Mouse (Mus musculus) neural tube, embryonic 15.5 days (tissue): ENCODE measurements around the gene Duoxa1. TPM values are rescaled to one million over a fixed set of nuclear protein-coding genes. Genes with fewer than 3 reads are reported as not detected.

Source experiments
- ATAC-seq: fragments of 200-750 bp; cut with Nextera tagmentation; 2 replicates; pipeline ENCODE4 v1.8.0; 2017; ENCODE audit warnings: mild to moderate bottlenecking, moderate TSS enrichment, moderate library complexity; ENCODE audit not compliant: low FRiP score
- H3K27ac ChIP-seq: fragments of 300-500 bp; sonication (generic); replicated peaks from 2 replicates; pipeline ENCODE4 v1.5.1; 2015; ENCODE audit warnings: mild to moderate bottlenecking, inconsistent platforms
- H3K27me3 ChIP-seq: fragments of 300-500 bp; sonication (generic); replicated peaks from 2 replicates; pipeline ENCODE4 v1.6.1; 2015; ENCODE audit warnings: inconsistent platforms
- H3K36me3 ChIP-seq: fragments of 300-500 bp; sonication (generic); 2 replicates; pipeline ENCODE4 v1.6.1; 2015; ENCODE audit warnings: inconsistent platforms
- H3K4me1 ChIP-seq: fragments of 300-500 bp; sonication (generic); 2 replicates; pipeline ENCODE4 v1.6.1; 2015; ENCODE audit warnings: inconsistent platforms
- H3K4me2 ChIP-seq: fragments of 300-500 bp; sonication (generic); 2 replicates; pipeline ENCODE4 v1.6.1; 2015; ENCODE audit warnings: inconsistent platforms, mild to moderate bottlenecking, moderate library complexity
- H3K4me3 ChIP-seq: fragments of 300-500 bp; sonication (generic); replicated peaks from 2 replicates; pipeline ENCODE4 v1.5.1; 2015; ENCODE audit warnings: mild to moderate bottlenecking, inconsistent platforms
- H3K9ac ChIP-seq: fragments of 300-500 bp; sonication (generic); replicated peaks from 2 replicates; pipeline ENCODE4 v1.6.1; 2015; ENCODE audit warnings: mild to moderate bottlenecking, inconsistent platforms
- H3K9me3 ChIP-seq: fragments of 300-500 bp; sonication (generic); replicated peaks from 2 replicates; pipeline ENCODE4 v1.6.1; 2016; ENCODE audit warnings: inconsistent platforms
- WGBS: fragments of 180-500 bp; shearing (Covaris S2); methylation state at CpG from one replicate; pipeline ENCODE4 v1.1.7; 2015; ENCODE audit warnings: mixed read lengths; 5-methylcytosine and 5-hydroxymethylcytosine counted together
- polyA plus RNA-seq: library from polyadenylated mRNA; unstranded; fragments of >200 nt; fragmentation: Nextera tagmentation; extraction: Ambion mirVana; gene quantifications from 2 replicates; pipeline ENCODE4 v1.2.1, GENCODE M21; 2015

Gene Duoxa1
- polyA plus RNA-seq, result 0.17 and 1.2 TPM in 2 replicates

DNA sequence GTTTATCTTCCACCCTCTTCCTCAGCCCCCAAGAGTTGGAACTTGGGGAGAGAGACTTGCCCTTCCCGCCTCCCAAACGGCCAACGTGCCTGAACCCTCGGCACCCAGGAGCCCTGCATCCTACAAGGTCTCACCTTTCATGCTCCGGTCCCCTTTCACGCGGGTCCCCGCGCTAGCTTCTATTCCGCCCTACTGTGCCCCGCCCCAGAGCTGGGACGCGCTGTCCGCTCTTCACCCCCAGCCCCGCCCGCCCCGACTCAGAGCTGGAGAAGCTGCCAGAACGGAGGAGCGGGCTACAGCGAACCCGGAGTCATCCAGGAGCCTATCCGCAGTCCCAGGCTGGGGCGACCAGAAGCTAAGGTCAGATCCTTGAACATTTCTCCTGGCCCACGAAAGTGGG is at the start of gene Duoxa1:
Duoxa1 (minus strand) TSS at position 195 of the 400 bp plus-strand sequence.
- no peak; the same call in 1 of the 2 replicates for ATAC-seq
- Histone ChIP-seq H3K4me1 (peaks cover 11% of the 10 kb centered on the region), H3K4me2 (peak within 1 kb of the TSS; percentile 51), H3K27ac (no peak within 1 kb of the TSS), H3K9me3 (no peaks in the 10 kb centered on the region), H3K9ac (no peak within 1 kb of the TSS), H3K4me3 (peak within 1 kb of the TSS; percentile 13), H3K36me3 (no peaks in the 10 kb centered on the region), H3K27me3 (peaks cover 47% of the 10 kb centered on the region)
- WGBS, result 2% methylated on average over 24 of the region's 24 CpGs

DNA sequence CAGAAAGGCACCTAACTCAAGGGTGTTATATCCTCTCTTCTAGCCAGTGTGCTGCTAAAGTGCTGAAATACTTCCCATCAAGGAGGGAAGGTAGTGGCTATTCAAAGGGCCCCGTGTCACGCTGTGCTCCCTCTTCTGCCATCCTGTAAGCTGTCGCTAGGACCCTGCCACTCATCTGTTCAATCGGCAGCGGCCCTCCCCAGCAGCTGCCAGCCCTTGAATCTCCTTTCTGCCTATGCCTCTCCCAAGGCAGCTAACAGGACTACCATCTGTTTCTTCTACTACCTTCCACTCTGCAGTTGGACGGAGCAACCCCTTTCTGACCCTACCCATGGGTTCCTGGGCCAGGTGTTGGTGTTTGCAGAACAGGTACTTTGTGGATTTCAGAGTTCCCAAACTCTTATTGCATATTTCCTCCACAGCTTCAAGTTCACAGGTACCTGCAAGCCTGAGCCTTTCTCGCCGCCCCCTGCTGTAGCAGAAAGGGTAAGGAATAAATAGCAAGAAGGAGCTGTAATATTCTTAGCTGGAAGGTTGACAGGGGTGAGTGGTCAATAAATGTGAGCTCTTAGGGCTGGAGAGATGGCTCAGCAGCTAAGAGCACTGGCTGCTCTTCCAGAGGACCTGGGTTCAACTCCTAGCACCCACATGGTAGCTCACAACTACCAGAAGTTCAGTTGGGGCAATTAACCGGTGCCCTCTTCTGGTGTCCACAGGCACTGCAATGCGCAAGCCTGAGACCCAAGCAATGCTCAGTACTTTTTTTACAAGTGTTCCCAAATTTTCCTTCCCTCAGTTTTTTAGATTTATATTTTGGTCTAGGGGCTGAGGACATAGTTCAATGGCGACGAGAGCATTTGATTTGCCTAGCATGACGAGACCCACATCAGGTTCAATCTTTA is 49.3 kb upstream of the Duoxa1 start:
- no peak overlapping the region for H3K4me3 ChIP-seq
- peaks cover 9% of the 10 kb centered on the region for H3K36me3 ChIP-seq
- no peak overlapping the region for H3K27ac ChIP-seq
- H3K9ac ChIP-seq, result no peak overlapping the region
- no peaks in the 10 kb centered on the region for H3K27me3 ChIP-seq
- 75% methylated on average over 13 of the region's 13 CpGs for WGBS
- no peak for ATAC-seq
- H3K4me2 ChIP-seq, result no peak overlapping the region
- peaks cover 38% of the 10 kb centered on the region for H3K4me1 ChIP-seq
- H3K9me3 ChIP-seq, result no peaks in the 10 kb centered on the region

GRCm38 (mm10) chr2:122361868-122362621 is 48.5 kb upstream of the Duoxa1 start:
- H3K9ac ChIP-seq, result no peak overlapping the region
- H3K4me3 ChIP-seq, result no peak overlapping the region
- H3K9me3 ChIP-seq, result no peaks in the 10 kb centered on the region
- H3K4me1 ChIP-seq, result peaks cover 30% of the 10 kb centered on the region
- peaks cover 18% of the 10 kb centered on the region for H3K36me3 ChIP-seq
- H3K4me2 ChIP-seq, result no peak overlapping the region
- no peak overlapping the region for H3K27ac ChIP-seq
- no peaks in the 10 kb centered on the region for H3K27me3 ChIP-seq
- 57% methylated on average over 10 of the region's 10 CpGs for WGBS
- no peak for ATAC-seq

- Histone ChIP-seq H3K27ac (no peak overlapping the region), H3K9ac (no peak overlapping the region), H3K4me1 (peaks cover 21% of the 10 kb centered on the region), H3K27me3 (no peaks in the 10 kb centered on the region), H3K36me3 (peaks cover 24% of the 10 kb centered on the region), H3K9me3 (no peaks in the 10 kb centered on the region), H3K4me3 (no peak overlapping the region), H3K4me2 (no peak overlapping the region)
- no peak for ATAC-seq
- WGBS, result 90% methylated on average over 6 of the region's 6 CpGs
These were observed 47.7 kb upstream of the Duoxa1 start for GRCm38 (mm10) chr2:122361181-122361580.

GRCm38 (mm10) chr2:122360310-122360709 is 46.8 kb upstream of the Duoxa1 start:
- no peaks in the 10 kb centered on the region for H3K27me3 ChIP-seq
- H3K9ac ChIP-seq, result no peak overlapping the region
- no peaks in the 10 kb centered on the region for H3K9me3 ChIP-seq
- no peak overlapping the region for H3K4me3 ChIP-seq
- WGBS, result 77% methylated on average over 6 of the region's 6 CpGs
- 0 out of 2 replicates have a peak overlapping the region, but pooled peaks have one; percentile 5 for H3K27ac ChIP-seq
- peaks cover 29% of the 10 kb centered on the region for H3K36me3 ChIP-seq
- peaks cover 14% of the 10 kb centered on the region for H3K4me1 ChIP-seq
- H3K4me2 ChIP-seq, result no peak overlapping the region
- no peak for ATAC-seq

DNA sequence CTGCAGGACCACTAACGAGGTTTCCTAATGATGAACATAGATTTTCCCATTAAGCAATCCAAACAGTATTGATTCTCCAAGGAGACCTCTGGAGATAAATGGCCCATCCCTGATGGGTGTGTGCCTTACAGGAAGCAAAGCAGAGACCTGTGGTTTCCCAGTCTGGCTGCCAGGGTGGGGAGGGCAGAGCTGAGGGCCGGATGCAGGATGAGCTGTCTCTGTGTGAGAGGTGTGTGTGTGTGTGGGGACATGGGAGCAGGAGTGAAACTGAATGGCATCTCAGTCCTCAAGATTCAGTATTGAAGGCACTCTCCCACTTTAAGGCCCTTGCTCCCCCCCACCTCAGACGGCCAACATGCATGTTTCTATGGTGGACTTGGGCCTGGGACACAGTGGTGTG is 42.7 kb upstream of the Duoxa1 start:
- Histone ChIP-seq H3K4me1 (peaks cover 34% of the 10 kb centered on the region), H3K9ac (no peak overlapping the region), H3K36me3 (peaks cover 41% of the 10 kb centered on the region), H3K9me3 (no peaks in the 10 kb centered on the region), H3K27me3 (no peaks in the 10 kb centered on the region), H3K4me3 (no peak overlapping the region), H3K4me2 (no peak overlapping the region), H3K27ac (no peak overlapping the region)
- 66% methylated on average over 3 of the region's 3 CpGs for WGBS
- ATAC-seq, result no peak

- no peaks in the 10 kb centered on the region for H3K9me3 ChIP-seq
- H3K27me3 ChIP-seq, result no peaks in the 10 kb centered on the region
- H3K9ac ChIP-seq, result no peak overlapping the region
- no peak for ATAC-seq
- no peak overlapping the region for H3K27ac ChIP-seq
- peaks cover 39% of the 10 kb centered on the region for H3K4me1 ChIP-seq
- H3K4me2 ChIP-seq, result no peak overlapping the region
- 84% methylated on average over 5 of the region's 5 CpGs for WGBS
- H3K36me3 ChIP-seq, result peaks cover 41% of the 10 kb centered on the region
- H3K4me3 ChIP-seq, result no peak overlapping the region
These were observed 41.9 kb upstream of the Duoxa1 start for GRCm38 (mm10) chr2:122355389-122355788.

DNA sequence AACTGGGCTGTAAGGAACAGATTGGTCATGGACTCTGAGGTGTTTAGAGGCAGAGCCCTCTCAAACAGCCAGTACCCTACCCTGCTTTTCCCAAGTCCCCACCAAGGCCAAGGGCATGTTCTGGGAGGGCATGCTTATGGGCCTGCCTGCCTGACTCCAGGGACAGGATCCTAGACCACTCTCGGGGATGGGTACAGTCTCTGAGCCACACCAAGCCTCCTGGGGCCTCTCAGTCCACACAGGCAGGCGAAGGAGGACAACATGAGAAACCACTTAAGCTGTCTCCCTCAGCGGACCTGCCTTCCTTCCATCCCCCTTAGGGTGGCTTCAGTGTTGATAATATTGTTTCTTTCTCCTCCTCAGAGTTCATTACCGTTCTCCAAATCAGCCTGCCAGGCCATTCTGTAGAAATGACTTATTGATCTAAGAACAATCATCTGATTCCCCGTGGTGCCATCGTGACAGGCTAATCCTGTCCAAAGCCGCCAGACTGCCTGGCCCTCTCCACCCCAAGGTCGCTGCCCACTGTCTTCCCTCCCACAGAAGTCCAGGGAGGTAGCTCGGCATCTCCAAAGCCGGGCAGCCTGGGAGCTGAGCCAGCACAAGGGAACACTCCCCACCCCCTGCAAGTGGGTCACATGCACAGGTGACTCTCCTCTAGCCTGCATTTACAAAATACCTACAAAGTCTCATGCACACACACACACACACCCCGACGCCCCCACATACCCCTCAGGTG is 40.8 kb upstream of the Duoxa1 start:
- H3K9ac ChIP-seq, result no peak overlapping the region
- H3K4me3 ChIP-seq, result no peak overlapping the region
- 53% methylated on average over 12 of the region's 12 CpGs for whole genome bisulfite sequencing
- H3K36me3 ChIP-seq, result peaks cover 36% of the 10 kb centered on the region
- H3K4me2 ChIP-seq, result no peak overlapping the region
- no peaks in the 10 kb centered on the region for H3K9me3 ChIP-seq
- H3K4me1 ChIP-seq, result peaks cover 46% of the 10 kb centered on the region
- no peak for ATAC-seq
- 0 out of 2 replicates have a peak overlapping the region, but pooled peaks have one; percentile 28 for H3K27ac ChIP-seq
- H3K27me3 ChIP-seq, result no peaks in the 10 kb centered on the region

- ATAC-seq, result no peak
- WGBS, result 66% methylated on average over 8 of the region's 8 CpGs
- Histone ChIP-seq H3K4me2 (no peak overlapping the region), H3K4me1 (peaks cover 52% of the 10 kb centered on the region), H3K36me3 (peaks cover 34% of the 10 kb centered on the region), H3K9me3 (no peaks in the 10 kb centered on the region), H3K27ac (0 out of 2 replicates have a peak overlapping the region, but pooled peaks have one; percentile 28), H3K9ac (no peak overlapping the region), H3K27me3 (no peaks in the 10 kb centered on the region), H3K4me3 (no peak overlapping the region)
These were observed 40.2 kb upstream of the Duoxa1 start for GRCm38 (mm10) chr2:122353765-122354164.

DNA sequence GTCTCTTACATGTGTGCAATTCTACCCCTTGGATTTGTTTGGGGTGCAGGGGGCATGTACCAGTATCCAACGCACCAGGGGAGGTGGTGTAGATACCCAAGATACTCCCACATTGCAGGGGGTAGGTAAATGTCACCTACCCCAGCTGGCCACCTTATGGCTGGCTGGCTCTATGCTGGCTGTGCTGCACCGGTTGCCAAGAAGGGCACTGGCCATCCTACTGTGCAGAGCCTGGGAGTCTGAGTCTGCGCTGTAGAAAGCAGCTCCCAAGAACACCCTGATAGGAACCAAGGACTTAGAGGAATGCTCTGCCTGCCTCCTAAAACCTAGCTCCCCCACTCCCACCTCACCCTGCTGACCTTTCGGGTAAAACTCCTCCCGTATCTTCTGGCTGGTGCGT is 39.5 kb upstream of the Duoxa1 start:
- H3K9me3 ChIP-seq, result no peaks in the 10 kb centered on the region
- no peak for ATAC-seq
- H3K27me3 ChIP-seq, result no peaks in the 10 kb centered on the region
- peaks cover 56% of the 10 kb centered on the region for H3K4me1 ChIP-seq
- H3K27ac ChIP-seq, result peak overlapping the region; percentile 34
- H3K4me2 ChIP-seq, result no peak overlapping the region
- 64% methylated on average over 6 of the region's 6 CpGs for WGBS
- peaks cover 33% of the 10 kb centered on the region for H3K36me3 ChIP-seq
- H3K4me3 ChIP-seq, result no peak overlapping the region
- no peak overlapping the region for H3K9ac ChIP-seq

DNA sequence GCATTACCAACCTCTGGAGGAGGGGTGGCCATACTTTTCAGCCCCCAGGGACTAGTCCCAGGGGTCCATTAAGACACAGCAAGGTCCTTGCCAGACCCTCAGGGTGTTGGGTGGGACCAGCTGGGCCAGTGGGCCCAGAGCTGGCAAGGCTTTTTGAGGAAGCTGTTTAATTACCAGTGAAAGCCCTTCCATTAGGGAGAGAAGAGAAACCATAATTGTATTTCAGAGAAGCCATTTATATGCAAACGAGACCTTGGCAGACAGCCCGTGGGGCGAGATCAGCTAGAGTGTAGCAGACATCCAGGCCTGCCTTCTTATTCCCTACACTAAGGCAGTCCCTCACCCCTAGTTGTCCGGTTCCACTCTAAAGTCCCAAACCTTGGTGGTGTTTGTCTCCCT is 38.4 kb upstream of the Duoxa1 start:
- no peak overlapping the region for H3K4me3 ChIP-seq
- H3K4me1 ChIP-seq, result peaks cover 60% of the 10 kb centered on the region
- 15% methylated on average over 4 of the region's 4 CpGs for WGBS
- peaks cover 22% of the 10 kb centered on the region for H3K36me3 ChIP-seq
- H3K4me2 ChIP-seq, result 0 out of 2 replicates have a peak overlapping the region, but pooled peaks have one; percentile 2
- 0 out of 2 replicates have a peak overlapping the region, but pooled peaks have one; percentile 10 for H3K9ac ChIP-seq
- ATAC-seq, result 0 out of 2 replicates have a peak, but pooled peaks have one; percentile 9
- no peaks in the 10 kb centered on the region for H3K9me3 ChIP-seq
- H3K27me3 ChIP-seq, result no peaks in the 10 kb centered on the region
- peak overlapping the region; percentile 87 for H3K27ac ChIP-seq
